Comparison of ENCODE assay signal across 10 mouse cellular contexts in genomic region chr2:60910820-60911219, GRCm38 (mm10). TPM values are rescaled to one million over a fixed set of nuclear protein-coding genes. Genes with fewer than 3 reads are reported as not detected.
A peak's percentile ranks its signal among the peaks of the same experiment; 100 is the strongest.
DNase-seq lines count a peak whose midpoint lies in the region; ATAC-seq and TF ChIP-seq lines count a peak whose summit lies in the region.
"Had no signal": no experiment of that assay in that cellular context is flagged by ENCODE, and none has a peak within 500 bp of the region (broad histone marks: within the 10 kb centered on the region; RNA-seq: fewer than 3 reads in every experiment).

No protein-coding gene starts in this region.

- H3K4me1 ChIP-seq in lung, postnatal 0 days (ENCODE audit: insufficient read depth, low read depth, low read length): peaks cover 9% of the 10 kb centered on the region; the same call in 1 of the 2 replicates
- H3K4me1 ChIP-seq in midbrain, embryonic 13.5 days (replicated peaks): peaks cover 8% of the 10 kb centered on the region; the same call in 1 of the 2 replicates
- H3K4me1 ChIP-seq: midbrain, embryonic 12.5 days had no signal

- TF ChIP-seq CTCF in lung, postnatal 0 days (IDR thresholded peaks at IDR 0.05): no peak

- peak; percentile 53 to 83 for DNase-seq in adrenal gland, adult (ENCODE audit: inconsistent age in 2 of 2, low spot score in 1 of 2)
- DNase-seq in adrenal gland, postnatal 4 days (ENCODE audit: low spot score in 2 of 2): no peak
- peak; percentile 73 for DNase-seq in adrenal gland, postnatal 10 days
- peak; percentile 98 for DNase-seq in heart, adult 11 months
- DNase-seq in kidney, postnatal 14 days: peak; percentile 75
- peak; percentile 78 for DNase-seq in lung, postnatal 0 days (ENCODE audit: low spot score)
- no peak for DNase-seq in embryo, embryonic 10.5 days (ENCODE audit: low spot score)

- peak overlapping the region; percentile 49 for H3K27ac ChIP-seq in lung, postnatal 0 days (ENCODE audit: low read length)
- no peak overlapping the region for H3K27ac ChIP-seq in midbrain, embryonic 13.5 days
- H3K27ac ChIP-seq: embryonic facial prominence, embryonic 13.5 days; midbrain, embryonic 12.5 days had no signal

- H3K9ac ChIP-seq in lung, postnatal 0 days (replicated peaks; ENCODE audit: low read depth): no peak overlapping the region
- no peak overlapping the region for H3K9ac ChIP-seq in midbrain, embryonic 13.5 days (replicated peaks)
- H3K9ac ChIP-seq: embryonic facial prominence, embryonic 13.5 days; midbrain, embryonic 12.5 days had no signal

- peak overlapping the region; percentile 20; the same call in 1 of the 2 replicates for H3K4me2 ChIP-seq in lung, postnatal 0 days (replicated peaks; ENCODE audit: low read depth, low read length)
- H3K4me2 ChIP-seq in midbrain, embryonic 13.5 days (replicated peaks): no peak overlapping the region
- H3K4me2 ChIP-seq: embryonic facial prominence, embryonic 13.5 days; midbrain, embryonic 12.5 days had no signal

- no peak overlapping the region for H3K4me3 ChIP-seq in lung, postnatal 0 days (ENCODE audit: low read depth, low read length)
- no peak overlapping the region for H3K4me3 ChIP-seq in midbrain, embryonic 13.5 days (replicated peaks)
- H3K4me3 ChIP-seq: embryonic facial prominence, embryonic 13.5 days; midbrain, embryonic 12.5 days had no signal

- H3K9me3 ChIP-seq in lung, postnatal 0 days (ENCODE audit: low read length): no peaks in the 10 kb centered on the region
- H3K9me3 ChIP-seq in midbrain, embryonic 13.5 days: no peaks in the 10 kb centered on the region
- H3K9me3 ChIP-seq: embryonic facial prominence, embryonic 13.5 days; midbrain, embryonic 12.5 days had no signal

- peak; percentile 75 for ATAC-seq in lung, postnatal 0 days
- ATAC-seq in midbrain, embryonic 13.5 days: no peak

- WGBS in lung, postnatal 0 days: 36% methylated on average over 6 of the region's 6 CpGs
- 86% methylated on average over 6 of the region's 6 CpGs for whole genome bisulfite sequencing in midbrain, embryonic 13.5 days

- peak; percentile 19; the same call in 1 of the 2 replicates for TF ChIP-seq EP300 in lung, postnatal 0 days (IDR thresholded peaks at IDR 0.05)

- no peaks in the 10 kb centered on the region for H3K27me3 ChIP-seq in lung, postnatal 0 days (replicated peaks; ENCODE audit: insufficient read depth, low read length)
- no peaks in the 10 kb centered on the region for H3K27me3 ChIP-seq in midbrain, embryonic 13.5 days
- H3K27me3 ChIP-seq: embryonic facial prominence, embryonic 13.5 days; midbrain, embryonic 12.5 days had no signal

- H3K36me3 ChIP-seq in lung, postnatal 0 days (ENCODE audit: insufficient read depth, low read length): no peaks in the 10 kb centered on the region
- no peaks in the 10 kb centered on the region for H3K36me3 ChIP-seq in midbrain, embryonic 13.5 days
- H3K36me3 ChIP-seq: embryonic facial prominence, embryonic 13.5 days; midbrain, embryonic 12.5 days had no signal

RNA-seq across cellular contexts. Expression of gene Rbms1, which starts 52.2 kb away (rescaled TPM):
- 100 to 1,000 TPM in 1 of 2 experiments, 10 to 100 TPM in 1; 93.4 to 102 TPM for total RNA-seq in adrenal gland, postnatal 4 days (2021)
- 10 to 100 TPM; 71.0 to 89.6 TPM for total RNA-seq in adrenal gland, postnatal 10 days (2021)
- polyA plus RNA-seq in lung, postnatal 0 days (2015; fragmentation: Nextera tagmentation; extraction: Ambion mirVana): 156 and 168 TPM in 2 replicates
- 29.5 and 32.0 TPM in 2 replicates for polyA plus RNA-seq in midbrain, embryonic 13.5 days (2015; fragmentation: Nextera tagmentation; extraction: Ambion mirVana)

Comparison
In these comparisons a context has a peak if more than half of its experiments do, and no peak if none do; other contexts are left out.
1. DNase-seq: peak in adrenal gland, adult (2 of 2), adrenal gland, postnatal 10 days (single experiment), heart, adult 11 months (single experiment), kidney, postnatal 14 days (single experiment) and lung, postnatal 0 days (single experiment); none in adrenal gland, postnatal 4 days (0 of 2) and embryo, embryonic 10.5 days (single experiment).